Mouse (Mus musculus) adrenal gland, postnatal 25 days (tissue): ENCODE measurements at regions not wholly inside any gene's neighbourhood (a gene's known extent, or its start where the extent isn't known, plus 50 kb on each side); places are given as distances from the start of the nearest gene placed in this dataset.
"Not testable (repeated sequence)": the region's sequence is repeated elsewhere in the genome, so short reads cannot be mapped to it uniquely, and the experiment has no call there.

ENCODE experiments used
- DNase-seq: peaks from one replicate; pipeline ENCODE4 v3.0.0; 2021; ENCODE audit warnings: mixed read lengths

- DNase-seq: not testable (repeated sequence)
These were observed 233.6 kb downstream of the Utp18 start for GRCm38 (mm10) chr11:93651966-93652365.
